Mouse (Mus musculus): ENCODE measurements at regions not wholly inside any gene's neighbourhood (a gene's known extent, or its start where the extent isn't known, plus 50 kb on each side); places are given as distances from the start of the nearest gene placed in this dataset.

GRCm38 (mm10) chr2:50789051-50789651, 359.8 kb downstream of the Rnd3 start:
- no peak for DNase-seq (ENCODE audit: low spot score)

GRCm38 (mm10) chr2:50772101-50772500, 376.8 kb downstream of the Rnd3 start:
- DNase-seq (ENCODE audit: low spot score): no peak

GRCm38 (mm10) chr2:50759016-50759415, 389.9 kb downstream of the Rnd3 start:
- DNase-seq (ENCODE audit: low spot score): no peak

GRCm38 (mm10) chr2:50757837-50758541, 390.9 kb downstream of the Rnd3 start:
- peak; percentile 59 for DNase-seq (ENCODE audit: low spot score)

GRCm38 (mm10) chr2:50755616-50756450, 393.1 kb downstream of the Rnd3 start:
- no peak for DNase-seq (ENCODE audit: low spot score)

- DNase-seq (ENCODE audit: low spot score): no peak
These were observed 393.8 kb downstream of the Rnd3 start for GRCm38 (mm10) chr2:50755160-50755559.

GRCm38 (mm10) chr2:50752408-50752807, 396.5 kb downstream of the Rnd3 start:
- no peak for DNase-seq (ENCODE audit: low spot score)

GRCm38 (mm10) chr2:50750799-50751198, 398.1 kb downstream of the Rnd3 start:
- no peak for DNase-seq (ENCODE audit: low spot score)

GRCm38 (mm10) chr2:50744625-50745214, 404.2 kb downstream of the Rnd3 start:
- DNase-seq (ENCODE audit: low spot score): no peak

GRCm38 (mm10) chr2:50743785-50744258, 405.1 kb downstream of the Rnd3 start:
- DNase-seq (ENCODE audit: low spot score): no peak

- DNase-seq (ENCODE audit: low spot score): no peak
These were observed 406.5 kb downstream of the Rnd3 start for GRCm38 (mm10) chr2:50742421-50742820.

GRCm38 (mm10) chr2:50741337-50741736, 407.6 kb downstream of the Rnd3 start:
- DNase-seq (ENCODE audit: low spot score): no peak

GRCm38 (mm10) chr2:50739599-50739979, 409.3 kb downstream of the Rnd3 start:
- DNase-seq (ENCODE audit: low spot score): no peak

- no peak for DNase-seq (ENCODE audit: low spot score)
These were observed 409.8 kb downstream of the Rnd3 start for GRCm38 (mm10) chr2:50738936-50739598.

GRCm38 (mm10) chr2:50737706-50738105, 411.2 kb downstream of the Rnd3 start:
- DNase-seq (ENCODE audit: low spot score): no peak

GRCm38 (mm10) chr2:50735029-50735428, 413.9 kb downstream of the Rnd3 start:
- DNase-seq (ENCODE audit: low spot score): no peak

GRCm38 (mm10) chr2:50706652-50707051, 410.1 kb upstream of the Mmadhc start:
- no peak for DNase-seq (ENCODE audit: low spot score)

GRCm38 (mm10) chr2:50704297-50704696, 407.7 kb upstream of the Mmadhc start:
- peak; percentile 28 for DNase-seq (ENCODE audit: low spot score)

- DNase-seq (ENCODE audit: low spot score): no peak
These were observed 406.2 kb upstream of the Mmadhc start for GRCm38 (mm10) chr2:50702584-50703450.

GRCm38 (mm10) chr2:50698841-50699240, 402.2 kb upstream of the Mmadhc start:
- DNase-seq (ENCODE audit: low spot score): no peak

- no peak for DNase-seq (ENCODE audit: low spot score)
These were observed 400.0 kb upstream of the Mmadhc start for GRCm38 (mm10) chr2:50696575-50696974.
